Mouse (Mus musculus) urinary bladder, postnatal 25 days (tissue): ENCODE measurements around the gene Prkch.
"Not testable (repeated sequence)": the region's sequence is repeated elsewhere in the genome, so short reads cannot be mapped to it uniquely, and the experiment has no call there.

ENCODE experiments used
- DNase-seq: peaks from one replicate; pipeline ENCODE4 v3.0.0; 2022; ENCODE audit warnings: low spot score

The Prkch gene

DNA sequence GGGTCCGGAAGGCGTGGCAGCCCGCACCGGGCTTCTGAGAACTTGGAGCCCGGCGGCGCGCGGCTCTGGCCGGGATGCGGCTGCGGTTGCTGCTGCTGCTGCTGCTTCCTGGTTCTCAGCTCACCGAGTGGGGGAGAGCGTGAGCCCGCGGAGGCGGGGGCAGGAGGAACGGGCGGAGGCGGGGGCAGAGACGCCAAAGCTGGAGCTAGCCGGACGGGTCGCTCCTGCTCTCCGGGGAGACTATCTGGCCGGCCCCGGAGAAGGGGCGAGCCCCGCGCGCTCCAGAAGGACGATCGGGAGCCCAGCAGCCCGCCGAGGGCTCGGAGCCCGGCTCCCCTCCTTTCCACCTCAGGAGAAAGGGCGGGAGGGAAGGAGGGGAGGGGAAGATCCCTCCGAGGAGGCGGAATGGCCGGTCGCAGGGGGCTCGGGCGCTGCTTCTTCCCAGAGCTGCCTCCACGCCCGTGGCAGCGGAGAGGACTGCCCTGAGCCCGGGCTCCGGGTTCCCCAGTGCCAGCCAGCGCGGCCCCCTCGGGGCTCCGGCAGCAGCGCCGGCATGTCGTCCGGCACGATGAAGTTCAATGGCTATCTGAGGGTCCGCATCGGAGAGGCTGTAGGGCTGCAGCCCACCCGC is at the start of gene Prkch:
Gene Prkch (plus strand): TSS at position 187 of the 631 bp plus-strand sequence.
- peak; percentile 73 for DNase-seq

DNA sequence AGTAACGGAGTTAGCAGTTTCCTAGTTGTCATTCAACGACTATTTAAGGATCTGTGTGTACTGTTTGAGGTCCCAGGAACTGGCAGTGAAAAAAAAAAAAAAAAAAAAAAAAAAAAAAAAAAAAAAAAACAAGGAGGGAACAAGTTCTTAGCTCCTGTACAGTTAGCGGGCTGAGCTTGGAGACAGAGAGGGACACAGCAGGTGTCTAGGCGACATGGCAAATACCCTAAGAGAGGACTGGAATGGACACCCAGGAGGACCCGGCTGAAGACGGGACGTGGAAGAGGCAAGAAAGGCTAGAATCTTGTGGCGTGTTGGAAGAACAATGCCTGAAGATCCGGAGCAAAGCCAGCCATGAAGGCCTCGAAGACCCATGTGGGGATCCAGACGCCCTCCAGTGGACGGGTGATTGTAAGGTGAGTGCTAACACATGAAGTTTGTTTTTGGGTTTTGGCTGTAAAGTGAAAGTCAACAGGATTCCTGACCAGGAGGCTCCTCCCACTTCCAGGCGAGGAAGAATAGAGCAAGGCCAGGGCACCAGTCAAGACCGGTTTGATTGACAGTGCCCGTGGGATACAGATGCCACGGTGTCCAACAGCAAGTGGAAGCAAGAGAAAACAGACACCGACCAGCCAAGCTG is 47.0 kb upstream of the Prkch start:
- DNase-seq = no peak

DNA sequence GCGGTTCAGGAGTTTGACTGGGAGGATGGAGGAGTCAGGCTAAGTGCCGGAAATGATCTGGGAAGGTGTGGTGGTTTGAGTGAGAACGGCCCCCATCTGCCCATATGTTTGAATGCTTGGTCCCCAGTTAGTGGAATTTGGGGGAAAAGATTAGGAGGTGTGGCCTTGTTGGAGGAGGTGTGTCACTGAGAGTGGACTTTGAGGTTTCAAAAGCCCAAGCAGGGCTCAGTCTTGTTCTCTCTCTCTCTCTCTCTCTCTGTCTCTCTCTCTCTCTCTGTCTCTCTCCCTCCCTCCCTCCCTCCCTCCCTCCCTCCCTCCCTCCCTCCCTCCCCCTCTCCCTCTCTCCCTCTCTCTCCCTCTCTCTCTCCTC is 46.5 kb upstream of the Prkch start:
- DNase-seq = not testable (repeated sequence)

DNA sequence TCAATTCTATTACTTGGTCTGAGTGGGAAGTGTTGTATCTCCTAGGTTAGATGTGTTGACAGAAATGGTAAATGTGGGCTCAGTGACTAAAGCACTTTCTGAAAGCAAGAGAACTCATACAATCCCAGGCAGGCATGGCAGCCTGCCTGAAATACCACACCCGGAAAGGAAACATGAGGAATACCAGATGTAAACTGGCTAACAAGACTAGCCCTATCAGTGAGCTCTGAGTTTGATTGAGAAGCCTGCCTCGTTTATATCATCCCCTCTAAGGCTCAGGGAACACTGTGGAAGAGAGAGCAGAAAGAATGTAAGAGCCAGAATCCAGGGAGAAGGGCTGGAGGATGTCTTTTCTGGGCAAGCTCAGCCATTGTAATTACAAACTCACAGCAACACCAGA is 45.4 kb upstream of the Prkch start:
- DNase-seq = no peak

DNA sequence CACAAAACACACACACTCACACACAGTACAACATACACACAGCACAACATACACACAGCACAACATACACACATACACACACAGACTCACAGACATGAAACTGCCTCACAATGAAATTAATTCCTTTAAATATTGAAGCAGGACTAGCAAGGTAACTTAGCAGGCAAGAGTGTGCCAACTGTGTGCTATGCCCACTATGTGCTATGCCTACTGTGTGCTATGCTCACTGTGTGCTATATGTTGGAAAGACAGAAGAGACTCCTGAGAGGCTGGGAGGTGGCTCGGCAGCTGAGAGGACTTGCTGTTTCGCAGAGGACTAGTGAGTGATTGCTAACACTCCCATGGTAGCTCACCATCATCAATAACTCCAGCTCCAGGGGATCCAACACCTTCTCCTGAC is 44.2 kb upstream of the Prkch start:
- DNase-seq = no peak

DNA sequence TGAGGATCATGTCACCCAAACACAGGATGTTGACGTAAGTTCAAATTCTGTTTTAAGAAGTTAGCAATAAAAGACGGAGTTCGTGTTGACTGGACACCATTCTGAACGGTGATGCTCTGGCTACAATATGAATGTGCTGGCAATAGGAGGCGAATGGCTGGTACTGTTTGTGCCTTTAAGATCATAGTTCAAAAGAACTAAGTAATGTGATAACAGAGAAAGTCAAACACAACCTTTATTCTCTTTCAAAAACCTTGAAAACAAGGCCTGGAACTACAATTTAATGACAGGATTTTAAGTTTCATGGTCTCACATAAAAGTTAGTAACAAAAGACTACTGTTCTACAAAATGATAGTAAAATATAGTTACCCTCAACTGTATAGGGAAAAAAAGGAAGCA is 41.4 kb upstream of the Prkch start:
- no peak for DNase-seq

DNA sequence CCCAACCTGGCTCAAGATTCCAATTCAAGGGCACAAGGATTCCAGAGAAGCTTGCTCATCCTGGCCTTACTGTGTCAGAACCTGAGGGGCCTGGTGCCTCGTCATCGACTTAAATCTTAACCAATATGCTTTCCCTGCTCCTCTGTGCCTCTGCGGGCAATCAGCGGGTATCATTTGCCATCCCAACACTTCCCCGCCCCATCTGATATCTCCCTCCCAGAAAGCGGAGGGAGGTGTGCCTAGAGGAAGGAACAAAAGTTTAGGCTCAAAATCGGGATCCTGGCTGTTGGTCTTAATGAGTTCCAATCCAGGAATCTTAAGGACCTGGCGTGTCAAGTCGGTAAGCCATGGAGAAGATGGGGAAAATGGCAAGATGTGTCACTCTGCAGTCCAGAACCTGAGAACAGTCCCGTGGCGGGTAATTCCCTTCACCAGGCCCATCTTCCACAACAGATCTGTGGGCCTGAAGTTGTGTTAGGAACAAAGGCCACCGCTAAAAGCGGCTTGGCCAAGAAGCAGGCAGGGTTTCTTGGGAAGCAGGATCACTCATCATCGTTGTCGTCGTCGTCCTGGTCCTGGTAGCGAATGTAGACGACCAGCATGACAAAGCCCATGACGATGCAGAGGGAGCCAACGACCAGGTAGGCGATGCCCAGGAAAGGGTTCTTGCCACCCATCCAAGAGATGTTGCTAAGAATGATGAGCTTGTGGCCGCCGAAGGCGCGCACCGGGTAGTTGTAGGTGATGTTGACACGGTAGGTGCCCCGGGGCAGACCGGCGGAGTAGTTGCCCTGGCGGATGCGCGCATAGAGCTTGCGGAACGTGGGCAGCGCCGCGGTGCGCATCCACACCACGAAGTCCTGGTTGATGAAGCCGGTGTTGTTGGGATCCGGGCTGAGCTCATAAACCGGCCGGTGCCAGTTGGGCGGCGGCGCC is 39.6 kb upstream of the Prkch start:
- DNase-seq = no peak

DNA sequence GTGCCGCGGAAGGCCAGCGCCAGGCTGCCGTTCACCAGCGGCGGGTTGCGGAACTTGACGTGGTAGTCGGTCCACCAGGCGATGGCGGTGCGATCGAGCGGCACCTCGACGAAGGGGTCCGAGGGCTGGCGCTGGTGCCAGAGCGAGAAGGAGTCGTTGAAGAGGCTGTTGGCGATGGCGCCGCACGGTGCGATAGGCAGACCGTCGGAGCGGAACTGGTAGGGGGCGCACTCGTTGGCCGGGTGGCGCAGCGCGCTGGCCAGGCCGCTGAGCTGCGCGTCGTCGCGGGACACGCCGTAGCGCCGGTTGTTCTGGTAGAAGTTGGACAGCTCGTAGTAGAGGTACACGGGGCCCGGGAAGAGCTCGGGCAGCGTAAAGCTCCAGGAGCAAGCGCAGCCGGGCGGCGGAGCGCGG is 38.9 kb upstream of the Prkch start:
- peak; percentile 61 for DNase-seq

DNA sequence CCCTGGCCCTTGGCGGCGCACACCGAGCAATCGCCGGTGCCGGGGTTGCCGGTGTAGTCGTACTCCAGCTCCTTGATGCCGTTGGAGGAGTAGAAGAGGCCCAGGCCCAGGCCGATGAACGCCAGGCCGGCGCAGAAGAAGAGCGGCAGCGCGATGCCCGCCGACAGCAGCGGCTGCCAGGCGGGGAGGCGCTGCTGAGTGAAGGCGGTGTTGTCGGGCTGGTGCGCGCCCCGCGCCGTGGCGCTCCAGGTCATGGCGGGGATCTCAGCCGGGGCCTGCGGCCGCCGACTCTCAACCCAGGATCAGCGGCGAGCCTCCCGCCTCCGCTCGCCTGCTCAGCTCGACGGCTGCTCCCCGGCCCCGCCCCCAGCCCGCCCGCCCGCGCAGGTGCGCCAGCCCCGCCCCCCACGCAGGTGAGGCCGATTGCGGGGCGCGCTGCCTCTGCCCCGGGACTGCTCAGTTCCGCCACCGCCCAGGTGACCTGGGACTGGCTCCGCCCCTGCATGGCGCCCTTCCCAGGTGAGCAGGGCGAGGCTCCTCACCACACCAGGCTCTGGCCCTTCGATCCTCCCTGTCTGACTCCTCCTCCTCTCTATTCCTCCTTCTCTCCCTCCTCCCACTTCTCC is 38.4 kb upstream of the Prkch start, which contains the start of gene Tmem30b:
Gene Tmem30b (minus strand): TSS at position 307 of the 626 bp plus-strand sequence.
- DNase-seq = peak; percentile 57

DNA sequence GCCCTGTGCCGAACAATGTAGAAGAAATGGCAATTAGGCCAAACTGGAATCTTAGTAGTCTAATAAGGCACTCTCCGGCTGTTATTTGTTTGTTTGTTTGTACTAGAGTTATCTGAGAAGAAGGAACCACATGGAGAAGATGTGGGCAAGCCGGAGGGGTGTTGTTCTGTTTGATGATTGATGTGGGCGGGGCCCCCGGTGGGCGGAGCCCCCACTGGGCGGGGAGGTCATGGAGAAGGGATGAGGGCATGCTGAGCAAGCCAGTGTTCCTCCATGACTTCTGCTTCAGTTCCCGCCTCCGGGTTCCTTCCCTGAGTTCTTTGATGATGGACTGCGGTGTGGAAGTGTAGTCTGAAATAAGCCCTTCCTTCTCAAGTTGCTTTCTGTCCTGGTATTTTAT is 37.0 kb upstream of the Prkch start:
- no peak for DNase-seq

DNA sequence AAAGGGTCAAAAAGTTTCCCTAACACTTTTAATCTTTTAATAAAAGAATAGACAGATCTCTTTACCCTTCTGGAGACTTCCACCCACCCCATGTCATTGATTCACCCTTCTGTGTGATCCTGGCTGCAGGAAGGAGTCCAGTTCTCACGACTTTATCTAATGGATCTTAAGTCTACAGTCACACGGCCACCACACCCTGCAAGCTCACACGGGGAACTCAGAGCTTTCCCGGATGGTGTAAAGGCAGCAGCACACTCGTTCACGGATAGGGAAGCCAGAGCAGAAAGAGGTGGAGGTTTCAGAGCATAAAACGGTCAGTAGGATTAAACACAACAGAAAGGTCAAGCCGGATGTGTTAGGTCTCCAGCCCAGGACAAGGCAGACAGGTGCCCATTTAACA is 36.3 kb upstream of the Prkch start:
- DNase-seq = no peak

DNA sequence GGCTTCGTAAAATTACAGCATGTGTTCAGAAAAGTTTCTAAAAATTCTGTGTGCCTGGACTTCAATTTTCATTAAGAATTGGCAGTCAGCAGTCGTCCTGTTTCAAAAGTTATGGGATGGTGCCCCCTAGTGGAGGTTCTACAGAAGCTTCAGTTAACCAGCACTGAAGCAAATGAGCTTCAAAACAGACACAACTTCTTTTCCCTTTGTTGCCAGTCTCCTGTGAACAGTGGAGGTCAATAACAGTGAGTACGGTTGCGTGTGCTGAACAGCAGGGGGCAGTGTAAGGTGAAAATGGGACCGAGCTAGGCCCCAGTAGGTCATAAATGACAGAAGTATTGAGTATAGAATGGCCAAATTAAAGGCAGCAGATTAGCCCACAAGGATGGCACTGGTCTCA is 30.4 kb upstream of the Prkch start:
- DNase-seq = peak; percentile 72

DNA sequence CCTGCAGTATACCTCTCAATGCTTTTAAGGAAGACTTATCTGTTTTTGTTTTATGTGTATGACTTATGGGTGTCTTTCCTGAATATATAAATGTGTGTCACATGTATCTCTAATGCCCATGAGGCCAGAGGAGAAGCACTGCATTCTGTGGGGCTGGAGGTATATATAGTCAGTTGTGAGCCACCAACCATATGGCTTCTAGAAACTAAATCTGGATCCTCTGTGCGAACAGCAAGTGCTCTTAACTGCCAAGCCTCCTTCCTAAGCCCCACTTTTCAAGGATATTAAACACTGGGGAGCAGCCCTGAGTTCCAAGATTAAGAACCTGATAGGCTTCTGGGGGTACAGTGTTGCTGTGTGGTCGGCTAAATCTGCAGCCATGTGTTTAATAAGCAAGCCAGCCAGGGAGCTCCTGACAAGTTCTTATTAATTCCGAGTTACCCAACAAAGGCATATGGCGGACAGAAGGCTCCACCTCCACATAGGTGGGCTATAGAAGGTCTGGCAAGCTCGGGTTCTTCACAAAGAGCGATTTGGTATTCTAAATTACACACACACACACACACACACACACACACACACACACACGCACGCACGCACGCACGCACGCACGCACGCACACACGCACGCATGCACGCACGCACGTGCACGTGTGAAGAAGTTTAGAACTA is 25.9 kb upstream of the Prkch start:
- DNase-seq = no peak

DNA sequence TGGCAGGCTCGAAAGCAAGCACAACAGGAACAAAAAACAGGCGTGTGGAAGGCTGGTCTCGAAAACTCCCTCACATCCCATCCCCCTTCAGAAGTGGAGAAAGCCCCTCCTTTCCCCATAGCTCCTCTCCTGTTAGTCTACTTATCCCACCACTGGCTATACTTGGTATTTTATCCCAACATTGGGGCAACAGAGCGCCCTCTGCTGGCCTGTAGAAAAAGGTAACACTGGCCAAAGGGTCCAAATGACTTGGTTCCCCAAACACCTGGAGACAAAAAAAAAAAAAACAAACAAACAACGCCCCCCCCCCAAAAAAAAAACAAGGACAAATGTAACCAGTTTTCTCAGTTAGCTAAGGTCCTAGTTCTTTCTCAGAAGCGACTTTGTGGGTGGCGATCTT is 24.5 kb upstream of the Prkch start:
- DNase-seq = no peak

DNA sequence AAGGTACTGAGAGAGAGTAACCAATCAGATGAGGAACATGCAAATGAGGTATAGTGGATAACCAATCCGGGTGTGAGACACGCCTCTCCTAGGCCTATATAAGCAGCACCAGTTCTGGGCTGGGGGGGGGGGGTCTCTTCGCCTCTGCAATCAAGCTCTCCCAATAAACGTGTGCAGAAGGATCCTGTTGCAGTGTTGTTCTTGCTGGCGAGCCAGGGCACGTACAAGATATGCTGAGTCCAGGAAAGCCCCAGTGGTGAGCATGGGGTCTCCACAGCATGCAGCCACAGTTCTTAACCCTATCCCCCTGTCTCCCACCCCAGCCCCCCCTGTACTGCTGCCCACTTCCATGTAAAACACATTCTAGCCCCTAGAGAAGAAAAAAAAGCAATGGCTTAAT is 21.5 kb upstream of the Prkch start:
- DNase-seq = not testable (repeated sequence)

DNA sequence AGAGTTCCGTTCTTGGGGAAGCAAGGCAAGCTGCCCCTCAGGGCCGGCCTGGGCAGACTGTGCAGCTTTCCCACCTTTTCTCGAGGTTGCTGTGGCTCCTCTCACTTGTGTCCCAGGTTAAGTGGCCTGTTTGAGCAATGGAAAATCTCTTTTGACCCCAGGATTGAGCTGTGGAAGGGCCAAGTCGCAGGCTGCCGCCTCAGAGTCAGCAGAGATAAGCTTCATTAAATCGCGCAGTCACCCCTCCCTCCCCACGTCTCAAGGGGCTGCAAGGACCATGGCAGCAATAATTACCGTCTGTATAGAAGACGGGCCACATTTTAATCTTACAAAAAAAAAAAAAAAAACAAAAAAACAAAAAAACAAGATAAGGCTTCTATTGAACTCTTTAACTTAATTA is 20.4 kb upstream of the Prkch start:
- DNase-seq = no peak

DNA sequence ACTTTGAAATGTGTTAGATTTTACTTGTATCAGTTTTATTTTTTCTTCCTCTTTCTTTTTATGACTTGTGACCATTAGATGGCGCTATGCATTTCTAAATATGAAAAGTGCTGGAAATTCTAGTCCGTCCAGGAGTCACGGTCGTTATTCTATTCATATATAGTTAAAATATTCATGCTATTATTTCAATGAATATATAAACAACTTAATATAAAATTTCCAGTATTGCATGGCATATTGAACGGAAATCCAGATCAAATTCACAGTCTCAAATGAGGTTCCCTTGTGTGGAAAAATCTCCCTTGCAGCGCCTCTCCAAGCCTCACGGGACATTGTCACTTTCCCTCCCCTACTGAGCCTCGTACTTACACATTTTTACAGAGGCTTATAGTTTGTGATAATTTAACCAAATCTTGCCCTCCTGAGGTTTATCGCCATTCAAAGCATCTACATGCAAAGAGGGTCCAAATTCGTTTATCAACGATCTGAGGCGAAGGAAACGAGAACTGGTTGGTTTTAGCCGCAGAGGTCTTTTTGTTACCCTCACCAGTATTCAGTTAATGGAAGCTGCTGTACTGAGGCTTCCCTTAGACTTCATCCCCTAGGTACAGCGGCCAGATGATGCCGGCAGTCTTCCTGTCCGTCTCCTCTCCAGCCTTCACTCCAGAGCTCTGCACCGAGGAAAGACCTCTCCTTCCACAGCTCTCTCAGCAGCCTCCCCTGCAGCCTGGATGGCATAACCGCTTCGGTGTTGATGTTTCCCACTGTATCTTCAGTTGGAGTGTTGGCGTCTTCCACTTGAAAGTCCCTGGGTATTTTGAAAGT is 19.6 kb upstream of the Prkch start:
- DNase-seq = no peak

DNA sequence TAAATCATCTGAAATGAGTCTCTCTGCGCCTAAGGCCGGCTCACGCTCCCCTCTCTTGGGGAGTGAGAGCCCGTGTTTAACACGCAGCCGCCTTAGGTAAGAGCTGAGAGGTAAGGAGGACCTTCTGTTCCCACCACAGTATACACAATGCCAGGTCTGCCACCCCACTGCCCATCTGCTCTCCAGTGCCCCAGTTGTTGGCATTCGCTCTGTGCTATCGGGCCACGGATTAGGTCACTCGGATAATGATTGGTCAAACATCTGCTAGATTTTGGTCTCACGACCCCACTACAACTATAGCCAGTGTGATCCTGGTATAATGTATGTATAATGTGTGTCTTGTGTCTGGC is 19.0 kb upstream of the Prkch start:
- no peak for DNase-seq

DNA sequence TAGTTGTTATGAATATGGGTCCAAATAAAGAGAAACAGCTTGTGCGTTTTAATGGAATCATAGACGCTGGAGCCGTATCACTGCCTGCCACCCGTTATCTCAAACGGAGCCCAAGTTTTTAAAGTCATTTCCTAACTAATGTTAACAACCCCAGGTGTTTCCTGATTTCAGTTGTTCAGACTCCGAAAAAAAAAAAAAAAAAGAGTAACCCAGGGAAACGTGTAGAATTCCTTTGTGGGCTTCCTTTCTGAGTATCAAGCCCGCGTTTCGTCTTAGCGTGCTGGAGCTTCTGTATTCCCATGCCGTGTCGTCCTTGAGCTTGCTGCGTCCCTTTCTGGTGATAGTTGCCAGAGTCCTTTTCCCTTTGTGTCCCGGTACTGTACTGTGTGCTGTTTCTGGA is 10.0 kb upstream of the Prkch start:
- DNase-seq = no peak

DNA sequence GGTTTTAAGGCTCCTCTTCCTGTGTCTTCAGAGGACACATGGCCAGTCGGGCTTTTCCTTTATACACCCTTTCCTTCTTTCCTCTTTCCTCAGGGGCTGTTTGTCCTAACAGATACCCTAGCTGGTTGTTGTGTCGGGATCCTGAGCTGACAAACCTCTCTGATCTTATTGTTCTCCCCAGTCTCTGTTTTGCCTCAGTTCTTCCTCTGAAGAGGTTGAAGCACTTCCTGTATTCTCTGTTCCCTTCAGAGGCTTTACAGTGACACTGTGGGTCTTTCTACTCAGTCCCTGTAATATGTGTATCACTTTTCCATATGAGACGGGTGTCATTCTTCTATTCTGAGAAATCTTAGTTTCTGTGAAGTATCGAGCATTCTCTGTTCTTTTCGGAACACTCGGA is 6.5 kb upstream of the Prkch start:
- DNase-seq = no peak

DNA sequence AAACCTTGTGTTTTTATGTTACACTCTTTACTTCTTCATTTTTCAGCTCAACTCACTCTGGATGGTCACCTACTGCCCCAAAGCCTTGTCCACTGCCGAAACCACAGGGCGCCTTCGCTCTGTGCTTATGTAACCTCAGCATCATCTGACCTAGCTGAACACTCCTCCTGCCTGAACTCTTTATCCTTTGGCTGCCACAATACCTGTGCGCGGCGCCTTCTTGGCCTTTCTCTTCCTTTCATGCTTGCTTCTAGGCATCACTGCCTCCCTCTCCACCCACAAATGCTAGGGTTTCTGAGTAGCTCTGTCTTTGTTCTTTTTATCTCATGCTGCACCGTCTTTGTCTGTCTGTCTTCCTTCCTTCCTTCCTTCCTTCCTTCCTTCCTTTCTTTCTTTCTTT is 3.8 kb upstream of the Prkch start:
- DNase-seq = no peak
